Mouse (Mus musculus): ENCODE data around the gene Ap1b1. TPM values are rescaled to one million over a fixed set of nuclear protein-coding genes. Genes with fewer than 3 reads are reported as not detected.

The Ap1b1 gene
- polyA plus RNA-seq, 1 experiment: 65.8 TPM

DNA sequence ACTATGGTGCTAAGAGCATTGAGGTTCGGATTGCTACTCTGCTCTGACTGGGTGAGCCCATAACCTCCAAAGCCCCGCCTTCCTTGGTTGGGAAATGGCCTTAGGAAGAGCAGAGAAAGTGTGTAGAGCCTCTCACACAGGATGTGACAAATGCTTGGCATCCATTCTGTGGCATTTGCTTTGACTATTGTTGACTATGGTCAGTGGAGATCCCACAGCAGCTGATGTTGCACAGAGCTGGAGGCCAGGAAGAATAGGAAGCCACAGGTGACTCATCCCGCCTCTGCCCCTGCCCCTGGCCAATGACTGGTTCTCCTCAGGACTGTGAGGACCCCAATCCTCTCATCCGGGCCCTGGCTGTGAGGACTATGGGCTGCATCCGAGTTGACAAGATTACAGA lies 29.7 kb downstream of the Ap1b1 start:
- Histone ChIP-seq H3K4me3 (ENCODE audit: insufficient read depth, low read length) (no peak overlapping the region), H3K27ac (ENCODE audit: insufficient read depth, low read length) (no peak overlapping the region), H3K4me1 (ENCODE audit: control insufficient read depth, insufficient read depth, low read length) (no peaks in the 10 kb centered on the region)
- TF ChIP-seq POLR2A (IDR thresholded peaks at IDR 0.05; ENCODE audit: low read depth, low read length) (no peak), CTCF (IDR thresholded peaks at IDR 0.05; ENCODE audit: borderline replicate concordance, insufficient read depth, low read length) (no peak)

DNA sequence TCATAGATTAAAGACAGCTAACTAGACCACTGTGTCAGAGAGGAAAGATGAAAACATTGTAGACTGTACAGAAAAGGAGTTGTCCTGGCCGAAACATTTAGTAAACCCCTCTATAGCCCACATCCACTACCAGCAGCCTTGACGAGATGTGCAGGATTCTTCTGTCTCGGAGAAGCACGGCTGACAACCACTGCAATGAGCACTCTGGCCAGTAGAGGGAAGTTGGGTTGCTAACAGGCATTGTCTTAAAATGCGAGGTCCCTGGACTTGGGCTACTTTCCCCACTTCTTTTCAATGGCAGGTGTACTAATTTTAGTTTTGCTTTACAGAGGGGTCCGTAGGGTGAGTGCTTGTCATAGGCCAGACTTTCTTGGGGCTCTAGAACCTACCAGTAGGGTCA lies 30.9 kb downstream of the Ap1b1 start:
- Histone ChIP-seq H3K4me3 (ENCODE audit: insufficient read depth, low read length) (no peak overlapping the region), H3K4me1 (ENCODE audit: control insufficient read depth, insufficient read depth, low read length) (no peaks in the 10 kb centered on the region), H3K27ac (ENCODE audit: insufficient read depth, low read length) (no peak overlapping the region)
- TF ChIP-seq POLR2A (IDR thresholded peaks at IDR 0.05; ENCODE audit: low read depth, low read length) (no peak), CTCF (IDR thresholded peaks at IDR 0.05; ENCODE audit: borderline replicate concordance, insufficient read depth, low read length) (no peak)

DNA sequence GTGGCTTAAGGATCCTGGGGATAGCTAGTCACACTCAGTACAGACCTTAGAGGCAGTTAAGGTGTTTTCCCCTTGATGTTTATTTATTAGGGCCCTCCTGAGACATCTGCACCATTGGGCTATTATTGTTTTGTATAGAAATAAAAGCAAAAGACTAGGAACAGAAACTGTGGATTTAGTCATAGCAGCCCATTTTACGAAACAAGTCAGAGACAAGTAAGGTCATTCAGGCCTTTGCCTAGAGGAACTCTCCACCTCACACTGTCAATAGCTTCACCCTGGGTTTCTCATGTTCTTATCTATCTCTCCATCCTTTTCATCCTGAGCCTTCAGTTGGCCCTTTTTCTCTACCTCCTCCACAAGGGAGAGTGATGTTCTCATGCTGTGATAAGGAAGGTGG lies 38.5 kb downstream of the Ap1b1 start:
- H3K4me3 ChIP-seq (ENCODE audit: insufficient read depth, low read length): no peak overlapping the region
- no peak for TF ChIP-seq POLR2A (IDR thresholded peaks at IDR 0.05; ENCODE audit: low read depth, low read length)
- no peak for TF ChIP-seq CTCF (IDR thresholded peaks at IDR 0.05; ENCODE audit: borderline replicate concordance, insufficient read depth, low read length)
- no peak overlapping the region for H3K27ac ChIP-seq (ENCODE audit: insufficient read depth, low read length)
- H3K4me1 ChIP-seq (ENCODE audit: control insufficient read depth, insufficient read depth, low read length): no peaks in the 10 kb centered on the region

DNA sequence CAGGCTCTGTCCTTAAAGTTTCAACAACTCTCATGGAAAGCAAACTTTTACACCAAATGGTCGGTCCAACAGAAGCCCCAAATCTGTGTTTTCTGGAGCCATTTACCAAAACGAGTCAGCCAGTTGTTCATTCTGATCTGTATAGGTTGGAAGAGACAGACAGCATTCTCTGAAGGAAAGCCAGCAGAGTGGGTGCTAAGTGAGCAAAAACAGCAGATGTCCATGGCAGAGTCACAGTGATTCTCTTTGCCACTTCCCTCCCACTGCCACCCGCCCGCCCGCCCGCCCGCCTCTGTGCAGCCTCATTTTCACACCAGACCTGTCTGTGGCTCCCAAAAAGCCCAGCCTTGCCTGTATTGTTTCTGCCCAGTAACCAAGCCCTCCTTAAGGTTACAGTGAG lies 41.6 kb downstream of the Ap1b1 start:
- Histone ChIP-seq H3K4me3 (ENCODE audit: insufficient read depth, low read length) (no peak overlapping the region), H3K4me1 (ENCODE audit: control insufficient read depth, insufficient read depth, low read length) (no peaks in the 10 kb centered on the region), H3K27ac (ENCODE audit: insufficient read depth, low read length) (no peak overlapping the region)
- no peak for TF ChIP-seq CTCF (IDR thresholded peaks at IDR 0.05; ENCODE audit: borderline replicate concordance, insufficient read depth, low read length)
- no peak for TF ChIP-seq POLR2A (IDR thresholded peaks at IDR 0.05; ENCODE audit: low read depth, low read length)

DNA sequence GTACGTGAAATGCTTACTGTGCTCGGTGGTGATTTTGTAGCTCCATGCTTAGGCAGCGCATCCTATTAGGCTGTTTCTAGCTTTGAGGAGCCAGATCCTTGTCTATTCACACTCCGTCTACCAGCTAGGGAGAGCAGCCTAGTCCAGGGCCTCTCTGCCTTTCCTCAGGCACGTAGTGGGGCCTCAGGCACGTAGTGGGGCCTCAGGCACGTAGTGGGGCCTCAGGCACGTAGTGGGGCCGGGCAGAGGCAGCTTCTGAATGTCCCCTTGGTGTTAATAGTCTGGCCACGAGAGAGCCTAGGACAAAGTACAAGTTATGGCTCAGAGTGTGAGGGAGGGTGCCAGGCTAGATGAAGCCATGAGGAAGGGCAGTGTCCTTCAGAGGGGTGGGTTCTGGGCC lies 46.1 kb downstream of the Ap1b1 start:
- TF ChIP-seq POLR2A (IDR thresholded peaks at IDR 0.05; ENCODE audit: low read depth, low read length) (no peak), CTCF (IDR thresholded peaks at IDR 0.05; ENCODE audit: borderline replicate concordance, insufficient read depth, low read length) (no peak)
- H3K4me3 ChIP-seq (ENCODE audit: insufficient read depth, low read length): no peak overlapping the region
- H3K27ac ChIP-seq (ENCODE audit: insufficient read depth, low read length): no peak overlapping the region
- H3K4me1 ChIP-seq (ENCODE audit: control insufficient read depth, insufficient read depth, low read length): no peaks in the 10 kb centered on the region

DNA sequence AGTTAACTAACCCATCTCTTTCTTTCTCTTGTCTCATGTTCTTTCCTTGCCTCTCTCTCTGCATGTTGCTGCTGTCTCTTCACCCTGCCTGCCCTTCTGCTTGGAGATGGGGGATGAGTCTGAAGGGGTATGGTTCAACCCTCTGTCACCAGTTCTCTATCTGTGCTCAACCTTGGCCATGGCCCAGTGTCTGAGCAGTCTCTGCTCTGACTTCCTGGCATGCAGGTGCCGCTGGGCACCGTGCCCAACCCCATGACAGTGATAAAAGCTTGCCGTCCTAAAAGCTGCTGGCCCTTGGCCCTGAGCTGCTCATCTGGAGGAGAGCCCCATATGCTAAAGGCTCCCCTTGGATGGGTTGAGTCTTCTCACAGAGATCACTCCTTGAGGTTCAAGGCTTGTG lies 46.5 kb downstream of the Ap1b1 start:
- H3K4me1 ChIP-seq (ENCODE audit: control insufficient read depth, insufficient read depth, low read length): no peaks in the 10 kb centered on the region
- no peak overlapping the region for H3K4me3 ChIP-seq (ENCODE audit: insufficient read depth, low read length)
- no peak overlapping the region for H3K27ac ChIP-seq (ENCODE audit: insufficient read depth, low read length)
- TF ChIP-seq CTCF (IDR thresholded peaks at IDR 0.05; ENCODE audit: borderline replicate concordance, insufficient read depth, low read length) (no peak), POLR2A (IDR thresholded peaks at IDR 0.05; ENCODE audit: low read depth, low read length) (no peak)

DNA sequence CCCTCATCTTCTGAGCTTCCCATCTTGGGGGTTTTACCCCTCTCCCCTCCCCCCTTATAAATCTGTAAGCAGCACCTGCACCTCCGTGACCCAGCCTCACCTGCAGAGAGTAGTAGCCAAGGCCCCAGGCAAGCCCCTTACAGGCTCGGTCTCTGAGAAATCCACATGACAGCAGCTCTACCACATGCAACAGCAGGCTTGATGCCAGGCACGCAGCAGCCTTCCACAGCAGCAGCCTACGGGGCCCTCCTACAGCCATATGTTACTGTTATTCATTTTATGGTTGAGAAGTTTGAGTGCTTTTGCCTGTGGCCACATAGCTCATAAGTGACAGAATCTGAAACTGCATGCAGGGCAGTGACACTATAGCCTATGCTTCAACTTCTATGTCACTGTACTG lies 48.8 kb downstream of the Ap1b1 start:
- no peaks in the 10 kb centered on the region for H3K4me1 ChIP-seq (ENCODE audit: control insufficient read depth, insufficient read depth, low read length)
- TF ChIP-seq CTCF (IDR thresholded peaks at IDR 0.05; ENCODE audit: borderline replicate concordance, insufficient read depth, low read length) (no peak), POLR2A (IDR thresholded peaks at IDR 0.05; ENCODE audit: low read depth, low read length) (no peak)
- H3K27ac ChIP-seq (ENCODE audit: insufficient read depth, low read length): no peak overlapping the region
- no peak overlapping the region for H3K4me3 ChIP-seq (ENCODE audit: insufficient read depth, low read length)

DNA sequence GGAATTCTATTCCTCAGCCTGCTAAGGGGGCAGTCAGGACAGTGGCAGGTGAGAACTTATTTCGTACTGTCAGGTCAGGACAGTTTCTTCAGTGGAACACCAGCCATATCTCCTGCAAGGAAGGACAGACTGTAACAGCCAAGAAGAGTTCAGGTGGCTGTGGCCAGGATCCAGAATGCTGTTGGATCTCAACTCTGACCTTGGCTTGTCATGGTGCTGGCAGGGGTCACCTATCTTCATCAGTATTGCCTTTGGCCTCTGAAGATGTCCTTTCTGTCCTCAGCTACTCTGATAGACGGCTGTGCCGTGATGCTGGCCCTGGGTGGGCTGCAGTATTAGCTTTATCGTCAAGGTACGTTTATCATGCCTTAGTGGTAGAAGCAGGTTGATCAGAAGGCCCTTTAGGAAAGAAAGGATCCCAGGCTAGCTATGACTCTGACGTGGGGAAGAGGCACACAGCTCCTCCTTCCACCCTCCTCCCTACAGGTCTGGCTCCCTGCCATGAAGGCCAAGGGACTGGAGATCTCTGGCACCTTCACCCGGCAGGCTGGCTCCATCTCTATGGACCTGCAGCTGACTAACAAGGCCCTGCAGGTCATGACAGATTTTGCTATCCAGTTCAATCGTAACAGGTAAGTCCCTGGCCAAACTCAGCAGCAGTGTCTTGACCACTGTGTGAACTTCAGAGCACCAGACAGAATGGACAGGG lies 50.7 kb downstream of the Ap1b1 start:
- no peak overlapping the region for H3K4me3 ChIP-seq (ENCODE audit: insufficient read depth, low read length)
- TF ChIP-seq CTCF (IDR thresholded peaks at IDR 0.05; ENCODE audit: borderline replicate concordance, insufficient read depth, low read length) (no peak), POLR2A (IDR thresholded peaks at IDR 0.05; ENCODE audit: low read depth, low read length) (no peak)
- no peaks in the 10 kb centered on the region for H3K4me1 ChIP-seq (ENCODE audit: control insufficient read depth, insufficient read depth, low read length)
- H3K27ac ChIP-seq (ENCODE audit: insufficient read depth, low read length): no peak overlapping the region

DNA sequence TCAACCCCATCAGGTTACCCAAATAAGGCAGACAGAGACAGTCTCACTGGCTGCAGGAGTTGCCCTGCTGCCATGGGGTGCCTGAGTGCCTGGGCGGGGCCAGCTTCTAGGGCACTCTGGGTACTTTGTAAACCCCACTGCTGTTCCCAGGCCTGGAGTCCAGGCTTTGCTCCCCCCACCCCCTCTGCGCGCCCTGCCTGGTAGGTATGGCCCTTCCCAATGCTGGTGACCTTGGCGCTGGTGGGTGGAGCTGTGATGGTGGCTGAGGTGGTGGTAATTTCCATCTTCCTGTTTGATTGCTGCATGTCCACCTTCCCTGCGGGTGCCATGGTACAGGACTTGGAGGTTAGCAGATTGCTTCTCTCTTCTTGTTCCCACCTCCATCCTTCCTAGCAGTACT lies 54.0 kb downstream of the Ap1b1 start:
- no peak overlapping the region for H3K4me3 ChIP-seq (ENCODE audit: insufficient read depth, low read length)
- H3K4me1 ChIP-seq (ENCODE audit: control insufficient read depth, insufficient read depth, low read length): no peaks in the 10 kb centered on the region
- TF ChIP-seq POLR2A (IDR thresholded peaks at IDR 0.05; ENCODE audit: low read depth, low read length): no peak
- TF ChIP-seq CTCF (IDR thresholded peaks at IDR 0.05; ENCODE audit: borderline replicate concordance, insufficient read depth, low read length): no peak
- no peak overlapping the region for H3K27ac ChIP-seq (ENCODE audit: insufficient read depth, low read length)

DNA sequence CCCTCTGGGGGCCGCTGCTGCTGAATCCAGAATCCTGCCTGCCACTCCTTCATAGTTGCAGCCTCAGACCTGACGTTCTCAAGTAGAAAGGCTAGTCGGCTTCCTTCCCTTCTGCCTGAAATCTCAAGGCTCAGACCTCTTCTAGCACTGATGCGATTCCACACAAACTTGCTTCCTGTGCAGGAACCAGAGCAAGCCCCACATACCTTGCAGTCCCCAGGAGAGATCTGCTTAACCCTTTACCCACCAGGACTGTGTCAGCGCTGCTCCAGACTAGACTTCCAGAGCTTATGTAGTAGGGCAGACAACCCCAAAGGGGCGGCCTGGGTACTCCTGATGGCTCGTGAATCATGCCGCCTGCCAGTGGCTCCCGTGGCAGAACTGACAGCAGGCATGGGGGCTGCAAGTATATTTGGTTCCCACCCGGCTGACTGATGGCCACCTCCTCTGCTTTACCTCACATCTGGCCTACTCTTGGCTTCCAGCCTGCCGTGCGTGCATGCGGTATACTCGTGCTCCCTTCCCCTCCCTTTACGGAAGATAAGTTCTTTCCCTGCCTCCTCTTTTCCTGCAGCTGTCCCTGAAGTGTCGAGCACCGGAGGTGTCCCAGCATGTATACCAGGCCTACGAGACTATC lies 54.6 kb downstream of the Ap1b1 start:
- no peak for TF ChIP-seq CTCF (IDR thresholded peaks at IDR 0.05; ENCODE audit: borderline replicate concordance, insufficient read depth, low read length)
- Histone ChIP-seq H3K4me1 (ENCODE audit: control insufficient read depth, insufficient read depth, low read length) (no peaks in the 10 kb centered on the region), H3K4me3 (ENCODE audit: insufficient read depth, low read length) (no peak overlapping the region), H3K27ac (ENCODE audit: insufficient read depth, low read length) (no peak overlapping the region)

All from embryonic fibroblast, embryonic 13.5 days (primary cell).